Mouse (Mus musculus): ENCODE results near the gene Vmn1r49. TPM values are rescaled to one million over a fixed set of nuclear protein-coding genes. Genes with fewer than 3 reads are reported as not detected.
"Not testable (repeated sequence)": the region's sequence is repeated elsewhere in the genome, so short reads cannot be mapped to it uniquely, and the experiment has no call there.

The Vmn1r49 gene
- total RNA-seq (2015; ENCODE audit: low replicate concordance), result not detected in 2 replicates
- total RNA-seq (2017; ENCODE audit: low replicate concordance), result 0.09 and 1.3 TPM in 2 replicates

DNA sequence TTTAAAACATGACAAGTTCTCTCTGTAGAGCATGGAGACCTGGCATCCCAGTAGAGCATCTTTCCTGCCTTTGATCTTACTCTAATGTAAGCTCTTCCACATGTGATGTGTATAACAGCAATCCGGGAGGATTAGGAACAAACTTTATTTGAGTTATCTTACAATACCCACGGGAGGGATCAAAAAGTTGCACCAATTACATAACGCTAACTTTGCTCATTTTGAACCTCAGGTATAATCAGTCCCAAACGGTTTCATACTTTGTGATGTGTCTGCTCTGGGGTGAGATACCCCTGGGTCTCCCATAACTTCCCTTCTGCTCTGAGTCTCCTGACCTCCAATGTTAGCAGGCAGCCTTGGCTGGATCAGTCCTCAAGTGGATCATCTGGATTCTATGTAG is at the start of gene Vmn1r49:
Vmn1r49 (minus strand) TSS at position 101 of the 400 bp plus-strand sequence.
- no peak for ATAC-seq (replicated peaks; ENCODE audit: low FRiP score, poor library complexity, severe bottlenecking)

DNA sequence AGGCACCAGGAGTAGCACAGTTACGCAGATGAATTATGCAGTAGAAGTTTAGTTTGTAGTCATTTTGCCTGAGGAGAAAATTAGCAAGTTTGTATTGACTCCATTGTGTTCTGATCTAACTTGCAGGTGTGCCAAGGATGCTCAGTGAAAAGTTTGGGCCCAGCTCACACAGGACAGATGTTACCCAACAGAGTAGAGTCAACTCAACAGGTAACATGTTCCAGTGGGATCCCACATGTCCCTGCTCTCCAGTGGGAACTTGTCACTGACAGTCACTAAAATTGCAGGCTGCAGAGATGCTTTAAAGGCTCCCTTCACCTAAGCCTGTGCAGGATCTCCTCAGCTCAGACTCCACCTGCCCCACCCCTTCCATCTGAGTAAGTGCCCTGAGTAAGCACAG is 44.0 kb upstream of the Vmn1r49 start, which contains the start of gene Vmn1r51:
Vmn1r51 (plus strand) TSS at position 301 of the 400 bp plus-strand sequence.
- not testable (repeated sequence) for ATAC-seq (replicated peaks; ENCODE audit: low FRiP score, poor library complexity, severe bottlenecking)

DNA sequence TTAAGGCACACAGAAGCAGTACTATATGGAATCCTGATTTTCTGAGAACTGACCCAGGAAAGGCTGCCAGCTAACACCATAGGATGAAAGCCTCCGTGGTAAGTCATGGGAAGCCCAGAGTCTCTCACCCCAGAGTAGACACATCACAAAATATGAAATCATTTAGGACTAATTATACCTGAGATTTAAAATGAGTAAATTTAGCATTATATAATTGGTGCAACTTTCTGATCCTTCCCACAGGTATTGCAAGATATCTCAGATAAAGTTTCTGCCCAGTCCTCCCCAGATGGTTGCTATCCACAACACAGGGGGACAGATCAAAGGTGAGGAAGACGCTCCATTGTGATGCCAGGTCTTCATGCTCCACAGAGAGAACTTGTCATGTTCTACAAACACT is 22.8 kb upstream of the Vmn1r49 start, which contains the start of gene Vmn1r50:
Vmn1r50 (plus strand) TSS at position 301 of the 400 bp plus-strand sequence.
- ATAC-seq (replicated peaks; ENCODE audit: low FRiP score, poor library complexity, severe bottlenecking), result no peak

DNA sequence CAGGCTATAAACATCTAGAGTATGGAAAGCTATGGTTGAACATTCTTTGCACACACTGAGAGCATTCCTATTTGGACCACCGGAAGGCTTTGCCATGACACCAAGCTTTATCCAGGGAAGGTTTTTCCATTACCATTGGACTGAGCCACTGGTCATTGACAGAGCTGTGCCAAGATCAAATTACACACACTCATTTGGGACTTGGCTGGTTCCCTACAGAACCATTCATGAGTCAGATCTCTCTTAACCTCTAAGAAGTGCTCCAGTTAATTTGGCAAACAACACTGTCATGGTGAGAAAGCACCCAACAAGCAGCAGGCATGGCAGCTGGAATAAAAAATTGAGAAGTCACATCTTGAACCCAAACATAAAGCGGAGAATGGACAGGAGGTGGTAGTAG is 22.3 kb upstream of the Vmn1r49 start:
- no peak for ATAC-seq (replicated peaks; ENCODE audit: low FRiP score, poor library complexity, severe bottlenecking)

DNA sequence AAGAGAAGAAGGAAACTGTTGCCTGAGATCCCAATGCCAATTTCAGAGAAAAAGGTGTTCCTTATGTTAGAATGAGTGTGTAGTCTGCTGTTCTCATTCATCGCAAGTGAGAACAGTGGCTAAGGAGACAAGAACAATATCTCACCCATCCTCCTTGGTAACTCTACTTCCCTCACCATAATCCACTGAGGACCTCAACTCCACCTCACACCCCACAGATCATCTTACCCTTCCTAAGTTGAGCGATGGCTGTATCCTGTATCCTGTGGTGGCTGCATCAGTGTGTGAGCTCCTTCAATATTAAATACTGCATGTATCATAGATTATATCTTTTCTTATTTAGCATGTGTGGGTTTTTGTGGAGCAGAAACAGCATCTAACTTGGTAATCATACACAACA is 41.6 kb downstream of the Vmn1r49 start, which contains the start of gene Vmn1r48:
Vmn1r48 (minus strand) TSS at position 101 of the 400 bp plus-strand sequence.
- ATAC-seq (replicated peaks; ENCODE audit: low FRiP score, poor library complexity, severe bottlenecking), result not testable (repeated sequence)

Other genes starting within 250 kb of the Vmn1r49 start
- not detected in 2 replicates for gene Vmn1r42, start 202.1 kb downstream of the Vmn1r49 start, total RNA-seq (2015; ENCODE audit: low replicate concordance)
- not detected in 2 replicates for gene Vmn1r42, start 202.1 kb downstream of the Vmn1r49 start, total RNA-seq (2017; ENCODE audit: low replicate concordance)
- gene Vmn1r43, start 202.1 kb downstream of the Vmn1r49 start, total RNA-seq (2015; ENCODE audit: low replicate concordance), result not detected in 2 replicates
- not detected in 2 replicates for gene Vmn1r43, start 202.1 kb downstream of the Vmn1r49 start, total RNA-seq (2017; ENCODE audit: low replicate concordance)
- not detected in 2 replicates for gene Vmn1r44, start 194.8 kb downstream of the Vmn1r49 start, total RNA-seq (2015; ENCODE audit: low replicate concordance)
- gene Vmn1r44, start 194.8 kb downstream of the Vmn1r49 start, total RNA-seq (2017; ENCODE audit: low replicate concordance), result not detected in 2 replicates
- not detected in 2 replicates for gene Vmn1r45, start 137.9 kb downstream of the Vmn1r49 start, total RNA-seq (2015; ENCODE audit: low replicate concordance)
- not detected in 2 replicates for gene Vmn1r45, start 137.9 kb downstream of the Vmn1r49 start, total RNA-seq (2017; ENCODE audit: low replicate concordance)
- not detected in 2 replicates for gene Vmn1r46, start 109.2 kb downstream of the Vmn1r49 start, total RNA-seq (2015; ENCODE audit: low replicate concordance)
- gene Vmn1r46, start 109.2 kb downstream of the Vmn1r49 start, total RNA-seq (2017; ENCODE audit: low replicate concordance), result not detected in 2 replicates
- 1.9 TPM in 1 of 2 replicates, not detected in the other for gene Vmn1r47, start 62.4 kb downstream of the Vmn1r49 start, total RNA-seq (2015; ENCODE audit: low replicate concordance)
- 0.14 TPM in 1 of 2 replicates, not detected in the other for gene Vmn1r47, start 62.4 kb downstream of the Vmn1r49 start, total RNA-seq (2017; ENCODE audit: low replicate concordance)
- gene Vmn1r48, start 41.7 kb downstream of the Vmn1r49 start, total RNA-seq (2015; ENCODE audit: low replicate concordance), result not detected in 2 replicates
- gene Vmn1r48, start 41.7 kb downstream of the Vmn1r49 start, total RNA-seq (2017; ENCODE audit: low replicate concordance), result not detected in 2 replicates
- not detected in 2 replicates for gene Vmn1r50, start 22.9 kb upstream of the Vmn1r49 start, total RNA-seq (2015; ENCODE audit: low replicate concordance)
- gene Vmn1r50, start 22.9 kb upstream of the Vmn1r49 start, total RNA-seq (2017; ENCODE audit: low replicate concordance), result not detected in 2 replicates
- not detected in 2 replicates for gene Vmn1r51, start 44.1 kb upstream of the Vmn1r49 start, total RNA-seq (2015; ENCODE audit: low replicate concordance)
- gene Vmn1r51, start 44.1 kb upstream of the Vmn1r49 start, total RNA-seq (2017; ENCODE audit: low replicate concordance), result not detected in 2 replicates
- not detected in 2 replicates for gene Vmn1r52, start 96.3 kb upstream of the Vmn1r49 start, total RNA-seq (2015; ENCODE audit: low replicate concordance)
- gene Vmn1r52, start 96.3 kb upstream of the Vmn1r49 start, total RNA-seq (2017; ENCODE audit: low replicate concordance), result not detected in 2 replicates
- gene V1ra8, start 124.3 kb upstream of the Vmn1r49 start, total RNA-seq (2015; ENCODE audit: low replicate concordance), result not detected in 2 replicates
- gene V1ra8, start 124.3 kb upstream of the Vmn1r49 start, total RNA-seq (2017; ENCODE audit: low replicate concordance), result not detected in 2 replicates
- gene Vmn1r53, start 145.9 kb upstream of the Vmn1r49 start, total RNA-seq (2015; ENCODE audit: low replicate concordance), result not detected in 2 replicates
- not detected in 2 replicates for gene Vmn1r53, start 145.9 kb upstream of the Vmn1r49 start, total RNA-seq (2017; ENCODE audit: low replicate concordance)
- not detected in 2 replicates for gene Vmn1r54, start 167.8 kb upstream of the Vmn1r49 start, total RNA-seq (2015; ENCODE audit: low replicate concordance)
- gene Vmn1r54, start 167.8 kb upstream of the Vmn1r49 start, total RNA-seq (2017; ENCODE audit: low replicate concordance), result not detected in 2 replicates
- gene BC048671, start 222.7 kb upstream of the Vmn1r49 start, total RNA-seq (2015; ENCODE audit: low replicate concordance), result not detected in 2 replicates
- not detected in 2 replicates for gene BC048671, start 222.7 kb upstream of the Vmn1r49 start, total RNA-seq (2017; ENCODE audit: low replicate concordance)
- 3.6 and 10.6 TPM in 2 replicates for gene Chst13, start 246.7 kb upstream of the Vmn1r49 start, total RNA-seq (2015; ENCODE audit: low replicate concordance)
- 1.4 and 4.7 TPM in 2 replicates for gene Chst13, start 246.7 kb upstream of the Vmn1r49 start, total RNA-seq (2017; ENCODE audit: low replicate concordance)

All from erythroblast, adult 5-6 weeks (primary cell).